Mouse (Mus musculus) kidney, adult 9 months (tissue): ENCODE measurements at regions not wholly inside any gene's neighbourhood (a gene's known extent, or its start where the extent isn't known, plus 50 kb on each side); places are given as distances from the start of the nearest gene placed in this dataset.
A peak's percentile ranks its signal among the peaks of the same experiment; 100 is the strongest.

ENCODE experiments used
- DNase-seq: peaks from one replicate; pipeline ENCODE4 v3.0.0; 2022

DNA sequence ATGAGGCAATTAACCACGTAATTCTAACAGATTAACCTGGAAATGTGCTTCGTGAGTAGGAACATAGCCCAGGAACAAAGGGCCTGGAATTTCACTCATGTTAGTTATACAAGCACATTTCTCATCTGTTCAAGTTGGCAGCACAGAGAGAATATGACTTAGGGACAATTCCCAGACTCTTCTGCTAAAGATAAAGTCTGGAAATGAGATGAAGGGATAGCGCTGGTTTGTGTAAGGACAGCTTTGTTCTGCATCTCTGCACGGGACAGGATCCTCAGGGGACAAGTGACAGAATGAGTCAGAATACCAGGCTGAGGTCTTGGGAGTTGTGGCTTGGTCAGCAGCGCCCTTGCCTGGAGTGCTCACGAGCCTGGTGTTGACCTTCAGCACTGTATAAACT lies 206.2 kb upstream of the Prok2 start:
- DNase-seq, result no peak

GRCm38 (mm10) chr6:99931588-99931987 lies 205.4 kb upstream of the Prok2 start:
- no peak for DNase-seq

- DNase-seq, result no peak
These were observed 204.1 kb upstream of the Prok2 start for GRCm38 (mm10) chr6:99930316-99930715.

- DNase-seq, result no peak
These were observed 201.9 kb upstream of the Prok2 start for GRCm38 (mm10) chr6:99927933-99928555.

GRCm38 (mm10) chr6:99924181-99924580 lies 198.0 kb upstream of the Prok2 start:
- DNase-seq, result no peak

- DNase-seq, result no peak
These were observed 195.8 kb upstream of the Prok2 start for GRCm38 (mm10) chr6:99921966-99922365.

DNA sequence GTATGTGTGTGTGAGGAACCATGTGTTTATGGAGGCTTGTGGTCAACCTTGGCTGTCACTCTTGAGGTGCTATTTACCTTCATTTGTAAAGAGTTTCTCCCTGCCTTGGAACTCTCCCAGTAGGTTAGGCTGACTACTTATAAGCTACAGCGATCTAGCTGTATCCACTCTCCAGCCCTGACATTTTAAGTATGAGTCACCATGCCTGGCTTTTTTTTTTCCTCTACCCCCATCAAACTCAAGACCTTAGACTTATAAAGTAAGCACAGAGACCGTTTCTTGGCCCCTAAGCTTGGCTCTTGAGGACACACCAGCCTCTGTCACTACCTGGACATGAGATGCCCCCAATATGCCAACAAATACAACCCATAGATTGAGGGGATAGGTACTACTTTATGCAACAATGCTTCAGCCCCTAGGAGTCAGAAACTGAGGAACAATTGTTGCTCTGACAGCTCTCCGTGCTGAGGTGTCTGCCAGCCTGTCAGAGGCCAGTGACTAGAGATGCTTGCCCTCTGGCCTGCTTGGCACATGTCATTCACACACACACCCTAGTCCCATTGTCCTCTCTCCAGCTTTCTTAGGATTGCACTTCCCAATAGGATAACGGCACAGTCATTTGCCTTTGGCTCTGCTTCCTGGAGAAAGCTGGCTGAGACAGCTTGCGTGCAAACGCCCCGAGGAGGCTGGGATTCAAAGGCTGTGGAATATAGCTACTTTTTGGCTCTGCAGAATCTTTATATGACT lies 193.8 kb upstream of the Prok2 start:
- no peak for DNase-seq

DNA sequence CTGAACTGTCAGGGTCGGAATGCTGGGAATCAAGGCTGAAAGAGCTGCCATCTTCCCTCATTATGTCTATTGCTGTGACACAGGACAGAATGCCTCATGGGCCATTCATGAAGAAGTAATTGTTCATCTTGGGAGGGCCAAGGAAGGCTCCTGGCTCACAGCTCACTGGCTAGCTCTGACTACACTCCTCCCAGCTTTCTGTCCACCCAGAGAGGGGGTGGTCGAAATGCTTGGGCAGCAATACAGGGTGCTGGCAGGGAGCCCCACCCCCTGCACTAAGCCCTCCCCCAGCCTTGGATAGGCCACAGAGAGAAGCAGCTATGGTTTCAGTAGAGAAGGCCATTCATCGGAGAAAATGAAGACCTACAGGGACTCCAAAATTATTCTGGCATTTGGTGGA lies 192.2 kb upstream of the Prok2 start:
- no peak for DNase-seq

GRCm38 (mm10) chr6:99909921-99910320 lies 183.7 kb upstream of the Prok2 start:
- DNase-seq, result no peak

DNA sequence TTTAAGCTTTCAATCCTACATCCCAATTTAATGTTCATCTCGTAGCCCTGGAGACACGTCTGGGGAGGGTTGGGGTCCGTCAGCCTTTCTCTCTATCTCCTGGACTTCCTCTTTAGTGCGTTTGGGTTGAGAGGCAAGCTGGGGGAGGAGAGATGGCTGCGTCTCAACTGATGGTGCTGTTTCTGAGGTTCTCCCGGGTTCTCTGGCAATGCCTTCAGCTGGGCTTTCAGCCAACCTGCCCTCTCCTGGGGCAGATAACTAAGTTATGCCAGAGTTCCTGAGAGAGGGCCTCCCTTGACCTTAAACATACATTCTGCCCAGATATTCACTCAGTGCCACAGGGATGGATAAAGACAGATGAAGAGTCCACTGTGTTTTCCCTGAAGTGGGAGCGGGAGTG lies 183.3 kb upstream of the Prok2 start:
- DNase-seq, result no peak

- no peak for DNase-seq
These were observed 181.9 kb upstream of the Prok2 start for GRCm38 (mm10) chr6:99908066-99908465.

GRCm38 (mm10) chr6:99905194-99905593 lies 179.0 kb upstream of the Prok2 start:
- no peak for DNase-seq

DNA sequence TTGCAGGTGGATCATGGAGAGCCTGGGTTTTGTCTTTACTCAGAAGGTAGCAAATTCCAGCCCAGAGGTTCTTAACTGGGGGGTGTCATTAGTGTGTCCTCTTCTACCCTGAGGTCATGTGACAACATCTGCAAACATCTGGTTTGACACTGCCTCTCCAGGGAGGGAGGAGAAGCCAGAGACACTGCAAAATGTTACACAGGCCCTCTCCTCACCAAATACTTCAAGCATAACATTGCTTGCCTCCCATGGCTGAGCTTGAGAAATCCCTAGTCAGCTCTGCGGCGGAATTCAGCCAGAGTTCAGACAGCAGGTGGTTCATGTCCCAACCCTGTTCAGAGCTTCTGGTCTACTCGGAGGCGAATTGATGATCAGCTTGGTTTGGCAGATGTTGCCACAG lies 178.4 kb upstream of the Prok2 start:
- DNase-seq, result no peak

- DNase-seq, result peak; percentile 82
These were observed 177.9 kb upstream of the Prok2 start for GRCm38 (mm10) chr6:99904044-99904443.

- DNase-seq, result no peak
These were observed 175.4 kb upstream of the Prok2 start for GRCm38 (mm10) chr6:99901564-99901963.

GRCm38 (mm10) chr6:99901146-99901545 lies 175.0 kb upstream of the Prok2 start:
- DNase-seq, result no peak

- DNase-seq, result no peak
These were observed 173.5 kb upstream of the Prok2 start for GRCm38 (mm10) chr6:99899704-99900103.

DNA sequence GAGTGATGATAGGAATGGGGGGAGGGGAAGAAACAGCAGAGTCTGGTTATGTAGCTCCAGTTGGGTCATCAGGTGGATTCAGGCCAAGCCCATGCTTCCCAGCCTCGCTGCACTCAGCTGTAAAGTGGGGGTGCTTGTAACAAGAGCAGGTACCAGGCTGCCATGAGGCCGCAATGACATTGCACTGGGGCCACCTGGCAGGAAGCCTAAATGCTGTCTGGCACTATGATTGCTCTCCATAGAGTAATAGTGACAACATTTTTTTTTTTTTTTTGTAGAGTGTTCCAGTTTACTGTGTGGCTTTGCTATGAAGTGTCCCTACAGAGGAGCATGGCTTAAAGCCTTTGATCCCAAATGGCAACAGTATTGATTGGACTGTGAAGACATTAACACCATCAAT lies 171.9 kb upstream of the Prok2 start:
- no peak for DNase-seq

DNA sequence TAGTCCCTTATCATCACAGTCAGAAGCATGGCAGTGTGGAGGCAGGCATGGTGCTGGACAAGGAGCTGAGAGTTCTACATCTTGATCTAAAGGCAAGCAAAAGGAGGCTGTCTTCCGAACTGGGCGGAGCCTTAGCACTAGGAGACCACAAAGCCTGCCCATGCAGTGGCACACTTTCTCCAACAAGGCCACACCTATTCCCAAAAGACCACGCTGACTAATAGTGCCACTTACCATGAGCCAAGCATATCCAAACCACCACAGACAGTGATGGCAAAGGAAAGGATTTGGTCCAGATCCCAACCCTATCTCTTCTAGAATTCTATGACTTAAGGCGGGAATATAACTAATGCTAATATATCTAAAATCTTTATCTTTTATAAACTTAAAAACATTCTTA lies 169.4 kb upstream of the Prok2 start:
- DNase-seq, result no peak

DNA sequence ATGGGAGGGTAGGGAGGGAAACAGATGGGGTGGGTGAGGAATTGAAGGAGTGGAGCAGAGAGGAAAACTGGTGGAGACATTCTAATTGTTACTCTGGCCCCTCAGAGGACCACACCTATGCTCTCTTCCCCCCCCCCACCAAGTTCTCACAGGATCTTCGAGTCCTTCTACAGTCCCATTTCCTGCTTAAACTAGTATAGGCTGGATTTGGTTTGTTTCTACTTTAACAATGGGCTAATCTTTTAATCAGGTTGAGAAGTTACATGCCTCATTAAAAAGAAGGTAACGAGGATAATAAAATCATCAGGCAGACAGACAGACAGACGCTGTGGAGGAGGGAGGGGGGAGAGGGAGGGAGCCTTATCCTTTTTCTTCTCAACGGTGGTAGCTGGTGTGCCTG lies 167.7 kb upstream of the Prok2 start:
- no peak for DNase-seq

GRCm38 (mm10) chr6:99892204-99892603 lies 166.0 kb upstream of the Prok2 start:
- DNase-seq, result no peak

DNA sequence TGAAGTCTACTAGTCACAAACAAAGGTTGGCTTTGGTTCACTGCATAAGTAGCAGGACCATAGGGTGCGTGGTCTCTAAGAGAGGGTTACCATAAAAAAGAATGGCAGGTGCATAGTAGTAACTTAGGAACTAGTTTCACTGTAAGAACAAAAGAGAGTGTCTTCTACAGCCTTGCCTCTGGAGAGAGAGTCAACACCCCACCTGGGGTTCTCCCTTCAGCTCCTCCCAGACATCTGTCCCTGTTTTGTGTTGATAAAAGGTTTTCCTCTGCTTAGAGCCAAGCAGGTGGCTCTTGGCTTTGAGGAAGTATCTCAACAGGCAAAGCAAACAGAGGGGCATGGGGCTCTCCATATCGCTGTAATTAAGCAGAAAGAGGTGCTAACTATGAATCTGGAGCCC lies 165.6 kb upstream of the Prok2 start:
- no peak for DNase-seq

GRCm38 (mm10) chr6:99890805-99891204 lies 164.6 kb upstream of the Prok2 start:
- no peak for DNase-seq

DNA sequence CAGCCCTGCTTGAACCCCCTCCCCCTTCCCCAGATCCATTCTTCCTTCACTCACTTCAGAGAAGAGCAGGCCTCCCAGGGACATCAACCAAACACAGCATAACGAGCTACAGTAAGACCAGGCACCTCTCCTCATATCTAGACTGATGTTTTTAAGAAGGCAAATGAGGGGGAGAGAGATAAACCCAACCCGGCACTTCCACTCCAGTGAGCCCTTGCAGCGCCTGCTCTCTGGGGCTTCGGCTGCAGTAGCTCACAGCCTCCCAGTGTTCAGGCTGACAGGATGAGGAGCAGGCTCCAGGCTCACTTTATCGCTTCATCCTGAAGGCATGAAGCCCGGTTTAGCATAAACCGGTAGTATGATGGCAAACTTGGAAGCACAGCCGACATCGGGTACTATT lies 162.9 kb upstream of the Prok2 start:
- no peak for DNase-seq

DNA sequence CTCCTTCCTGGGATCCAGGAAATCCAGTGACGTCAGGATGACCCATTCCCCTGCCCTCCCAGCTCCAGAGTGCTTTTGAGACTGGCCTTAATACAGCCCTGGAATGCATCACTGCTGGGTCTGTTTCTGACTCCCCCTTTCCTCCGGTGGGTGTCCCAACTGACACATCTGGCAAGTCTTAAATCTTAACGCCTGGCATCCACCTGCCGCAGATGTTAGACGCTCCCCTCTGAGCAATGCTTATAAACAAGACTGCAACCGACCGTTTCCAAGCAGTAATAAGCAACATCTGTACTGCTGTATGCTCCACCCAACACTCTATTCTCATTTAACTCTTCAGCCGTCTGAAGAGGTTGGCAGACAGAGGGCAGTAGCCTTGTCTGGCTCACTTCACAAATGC lies 161.7 kb upstream of the Prok2 start:
- DNase-seq, result no peak
